Mouse (Mus musculus) brain, embryonic 18.5 days (tissue): Measurements from ENCODE around the gene Gpr152.
"Not testable (repeated sequence)": the region's sequence is repeated elsewhere in the genome, so short reads cannot be mapped to it uniquely, and the experiment has no call there.

ENCODE experiments used
- DNase-seq: peaks from one replicate; pipeline ENCODE4 v3.0.0-alpha.2; 2012; ENCODE audit warnings: low read depth, low spot score

The Gpr152 gene

GRCm38 (mm10) chr19:4112063-4112960 lies 27.3 kb upstream of the Gpr152 start:
- no peak for DNase-seq

- no peak for DNase-seq
Measured at GRCm38 (mm10) chr19:4113186-4113805, 26.3 kb upstream of the Gpr152 start.

GRCm38 (mm10) chr19:4113806-4114230 lies 25.8 kb upstream of the Gpr152 start:
- DNase-seq: no peak

- DNase-seq: no peak
Measured at GRCm38 (mm10) chr19:4114551-4114950, 25.0 kb upstream of the Gpr152 start.

GRCm38 (mm10) chr19:4115144-4115543 lies 24.4 kb upstream of the Gpr152 start:
- DNase-seq: no peak

GRCm38 (mm10) chr19:4115816-4116215 lies 23.8 kb upstream of the Gpr152 start:
- DNase-seq: no peak

GRCm38 (mm10) chr19:4117006-4117405 lies 22.6 kb upstream of the Gpr152 start:
- DNase-seq: no peak

GRCm38 (mm10) chr19:4118350-4118749 lies 21.2 kb upstream of the Gpr152 start:
- no peak for DNase-seq

GRCm38 (mm10) chr19:4119716-4120487 lies 19.7 kb upstream of the Gpr152 start:
- no peak for DNase-seq

- no peak for DNase-seq
Measured at GRCm38 (mm10) chr19:4120496-4120895, 19.1 kb upstream of the Gpr152 start.

- peak; percentile 97 for DNase-seq
Measured at GRCm38 (mm10) chr19:4121097-4121805, 18.3 kb upstream of the Gpr152 start.

GRCm38 (mm10) chr19:4121896-4122295 lies 17.7 kb upstream of the Gpr152 start:
- DNase-seq: not testable (repeated sequence)

- DNase-seq: no peak
Measured at GRCm38 (mm10) chr19:4122411-4123370, 16.9 kb upstream of the Gpr152 start.

GRCm38 (mm10) chr19:4124432-4124831 lies 15.2 kb upstream of the Gpr152 start:
- no peak for DNase-seq

- not testable (repeated sequence) for DNase-seq
Measured at GRCm38 (mm10) chr19:4125268-4125667, 14.3 kb upstream of the Gpr152 start.

GRCm38 (mm10) chr19:4125741-4126696 lies 13.6 kb upstream of the Gpr152 start, which contains the start of gene Aip:
Gene Aip (minus strand): TSS chr19:4125858.
- DNase-seq: peak; percentile 93

GRCm38 (mm10) chr19:4126759-4127495 lies 12.7 kb upstream of the Gpr152 start:
- DNase-seq: no peak

- no peak for DNase-seq
Measured at GRCm38 (mm10) chr19:4129462-4129861, 10.1 kb upstream of the Gpr152 start.
